Comparison of ENCODE assay signal across 25 mouse cellular contexts in the genomic region with DNA sequence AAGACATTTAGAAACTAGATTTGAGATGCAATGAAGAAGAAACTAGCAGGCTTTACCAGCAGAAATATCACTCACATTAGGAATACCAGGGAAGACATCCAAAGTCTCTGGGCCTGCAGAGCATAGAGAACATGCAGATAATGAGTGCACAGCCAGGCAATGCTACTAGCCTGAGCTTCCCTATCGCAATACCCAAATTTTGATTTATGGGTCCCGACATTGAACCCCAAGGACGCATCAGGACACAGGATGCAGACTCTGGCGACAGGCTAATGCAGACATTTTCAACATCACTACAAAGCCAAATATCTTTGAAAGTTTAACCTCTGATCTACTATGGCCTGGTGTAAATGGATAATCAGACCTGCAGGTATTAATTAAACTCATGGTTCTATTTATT.
"Had no signal": no experiment of that assay in that cellular context is flagged by ENCODE, and none has a peak within 500 bp of the region (broad histone marks: within the 10 kb centered on the region; RNA-seq: fewer than 3 reads in every experiment).

No protein-coding gene starts in this region.

- H3K27ac ChIP-seq: gastrocnemius, adult 2 months; heart, embryonic 10.5 days; hindbrain, embryonic 13.5 days; hindbrain, embryonic 15.5 days; hindbrain, postnatal 0 days; layer of hippocampus, adult 2 months; left cerebral cortex, adult 2 months; limb, embryonic 10.5 days; limb, embryonic 12.5 days; liver, embryonic 13.5 days; liver, embryonic 15.5 days had no signal

- H3K4me2 ChIP-seq: heart, embryonic 12.5 days; hindbrain, embryonic 13.5 days; hindbrain, embryonic 15.5 days; limb, embryonic 12.5 days; liver, embryonic 11.5 days; liver, embryonic 13.5 days; liver, embryonic 15.5 days had no signal

- H3K9me3 ChIP-seq: heart, embryonic 10.5 days; heart, embryonic 12.5 days; hindbrain, embryonic 13.5 days; hindbrain, embryonic 15.5 days; limb, embryonic 10.5 days; limb, embryonic 12.5 days; liver, embryonic 13.5 days; liver, embryonic 15.5 days had no signal

- H3K36me3 ChIP-seq: heart, embryonic 10.5 days; heart, embryonic 12.5 days; hindbrain, embryonic 13.5 days; hindbrain, embryonic 15.5 days; limb, embryonic 10.5 days; limb, embryonic 12.5 days; liver, embryonic 13.5 days; liver, embryonic 15.5 days had no signal

- H3K27me3 ChIP-seq: heart, embryonic 12.5 days; hindbrain, embryonic 13.5 days; hindbrain, embryonic 15.5 days; limb, embryonic 12.5 days; liver, embryonic 13.5 days; liver, embryonic 15.5 days had no signal

- DNase-seq: gastrocnemius, adult 2 months; gastrocnemius, postnatal 10 days; gastrocnemius, postnatal 25 days; heart, adult 18-20 months; heart, postnatal 10 days; heart, postnatal 36 days; kidney, adult 18-20 months; kidney, postnatal 10 days; kidney, postnatal 25 days; kidney, postnatal 4 days; liver; liver, embryonic 13.5 days; liver, postnatal 0 days had no signal

- H3K4me3 ChIP-seq: gastrocnemius, adult 2 months; heart, embryonic 10.5 days; heart, embryonic 12.5 days; hindbrain, embryonic 13.5 days; hindbrain, embryonic 15.5 days; layer of hippocampus, adult 2 months; left cerebral cortex, adult 2 months; limb, embryonic 10.5 days; limb, embryonic 12.5 days; liver, embryonic 13.5 days; liver, embryonic 15.5 days had no signal

- H3K4me1 ChIP-seq: heart, embryonic 10.5 days; hindbrain, embryonic 13.5 days; hindbrain, embryonic 15.5 days; limb, embryonic 10.5 days; limb, embryonic 12.5 days; liver, embryonic 15.5 days had no signal

- H3K9ac ChIP-seq: heart, embryonic 12.5 days; hindbrain, embryonic 13.5 days; hindbrain, embryonic 15.5 days; limb, embryonic 12.5 days; liver, embryonic 13.5 days; liver, embryonic 15.5 days; liver, postnatal 0 days had no signal

- ATAC-seq: hindbrain, postnatal 0 days; intestine, postnatal 0 days; liver, postnatal 0 days had no signal
